Mouse (Mus musculus): Measurements from ENCODE around the gene Olfr777. TPM values are rescaled to one million over a fixed set of nuclear protein-coding genes. Genes with fewer than 3 reads are reported as not detected.
"Not testable (repeated sequence)": the region's sequence is repeated elsewhere in the genome, so short reads cannot be mapped to it uniquely, and the experiment has no call there.

Gene Olfr777
- not detected for total RNA-seq (2021)
- long read RNA-seq, experiment 1 = 0 reads
- long read RNA-seq, experiment 2 = 0 reads

- DNase-seq (ENCODE audit: low spot score in 2 of 2) = no peak
- intact Hi-C loops (cut with DNase I) = no loop called here
These were observed at the start of gene Olfr777 for GRCm38 (mm10) chr10:129271081-129271535. Olfr777 (minus strand) TSS chr10:129271485.

- no peak for DNase-seq (ENCODE audit: low spot score in 2 of 2)
- intact Hi-C loops (cut with DNase I) = no loop called here
These were observed 46.5 kb upstream of the Olfr777 start, which contains the start of gene Olfr780 for GRCm38 (mm10) chr10:129317817-129318216. Olfr780 (plus strand) TSS chr10:129318117.

GRCm38 (mm10) chr10:129313521-129313920 is 42.2 kb upstream of the Olfr777 start:
- intact Hi-C loops (cut with DNase I); DNase-seq (ENCODE audit: low spot score in 2 of 2): not testable (repeated sequence)

GRCm38 (mm10) chr10:129312973-129313372 is 41.7 kb upstream of the Olfr777 start:
- DNase-seq (ENCODE audit: low spot score in 2 of 2); intact Hi-C loops (cut with DNase I): not testable (repeated sequence)

GRCm38 (mm10) chr10:129258827-129259226 is 12.5 kb downstream of the Olfr777 start, which contains the start of gene Olfr776:
Olfr776 (plus strand) TSS chr10:129259127.
- no peak for DNase-seq (ENCODE audit: low spot score in 2 of 2)
- intact Hi-C loops (cut with DNase I) = no loop called here

GRCm38 (mm10) chr10:129248112-129248511 is 23.2 kb downstream of the Olfr777 start, which contains the start of gene Olfr775:
Olfr775 (plus strand) TSS chr10:129248412.
- intact Hi-C loops (cut with DNase I) = no loop called here
- DNase-seq (ENCODE audit: low spot score in 2 of 2) = no peak

- no peak for DNase-seq (ENCODE audit: low spot score in 2 of 2)
- intact Hi-C loops (cut with DNase I) = no loop called here
These were observed 35.4 kb downstream of the Olfr777 start, which contains the start of gene Olfr774 for GRCm38 (mm10) chr10:129235904-129236303. Olfr774 (plus strand) TSS chr10:129236204.

- peak in 1 of 2 experiments; percentile 7 for DNase-seq (ENCODE audit: low spot score in 2 of 2)
- intact Hi-C loops (cut with DNase I) = no loop called here
These were observed 40.5 kb downstream of the Olfr777 start for GRCm38 (mm10) chr10:129230737-129231136.

Other genes with a start within 250 kb of the Olfr777 start
- gene Olfr764-ps1, start 231.6 kb downstream of the Olfr777 start, total RNA-seq (2021) = not detected
- not detected for gene Olfr765, start 221.5 kb downstream of the Olfr777 start, total RNA-seq (2021)
- gene Olfr766-ps1, start 202.5 kb downstream of the Olfr777 start, total RNA-seq (2021) = not detected
- not detected for gene Olfr767, start 188.6 kb downstream of the Olfr777 start, total RNA-seq (2021)
- not detected for gene Olfr768, start 172.1 kb downstream of the Olfr777 start, total RNA-seq (2021)
- gene Olfr769, start 153.6 kb downstream of the Olfr777 start, total RNA-seq (2021) = not detected
- not detected for gene Olfr770, start 132.5 kb downstream of the Olfr777 start, total RNA-seq (2021)
- gene Olfr771, start 106.7 kb downstream of the Olfr777 start, total RNA-seq (2021) = not detected
- gene Olfr772, start 93.6 kb downstream of the Olfr777 start, total RNA-seq (2021) = not detected
- gene Olfr773, start 84.1 kb downstream of the Olfr777 start, total RNA-seq (2021) = not detected
- not detected for gene Olfr774, start 35.3 kb downstream of the Olfr777 start, total RNA-seq (2021)
- not detected for gene Olfr775, start 23.1 kb downstream of the Olfr777 start, total RNA-seq (2021)
- not detected for gene Olfr776, start 12.4 kb downstream of the Olfr777 start, total RNA-seq (2021)
- not detected for gene Olfr780, start 46.6 kb upstream of the Olfr777 start, total RNA-seq (2021)
- gene Olfr781, start 57.4 kb upstream of the Olfr777 start, total RNA-seq (2021) = not detected
- gene Olfr782, start 77.4 kb upstream of the Olfr777 start, total RNA-seq (2021) = not detected
- gene Olfr784, start 112.6 kb upstream of the Olfr777 start, total RNA-seq (2021) = under 1 TPM; 0.11 to 0.15 TPM
- gene Olfr785, start 133.9 kb upstream of the Olfr777 start, total RNA-seq (2021) = not detected
- not detected for gene Olfr786, start 155.8 kb upstream of the Olfr777 start, total RNA-seq (2021)
- gene Olfr787, start 190.4 kb upstream of the Olfr777 start, total RNA-seq (2021) = not detected
- gene Olfr788, start 199.5 kb upstream of the Olfr777 start, total RNA-seq (2021) = not detected
- not detected for gene Olfr789, start 213.3 kb upstream of the Olfr777 start, total RNA-seq (2021)
- not detected for gene Olfr790, start 227.0 kb upstream of the Olfr777 start, total RNA-seq (2021)

Data from left cerebral cortex, postnatal 14 days (tissue).